Mouse (Mus musculus): ENCODE measurements at regions not wholly inside any gene's neighbourhood (a gene's known extent, or its start where the extent isn't known, plus 50 kb on each side); places are given as distances from the start of the nearest gene placed in this dataset.

DNA sequence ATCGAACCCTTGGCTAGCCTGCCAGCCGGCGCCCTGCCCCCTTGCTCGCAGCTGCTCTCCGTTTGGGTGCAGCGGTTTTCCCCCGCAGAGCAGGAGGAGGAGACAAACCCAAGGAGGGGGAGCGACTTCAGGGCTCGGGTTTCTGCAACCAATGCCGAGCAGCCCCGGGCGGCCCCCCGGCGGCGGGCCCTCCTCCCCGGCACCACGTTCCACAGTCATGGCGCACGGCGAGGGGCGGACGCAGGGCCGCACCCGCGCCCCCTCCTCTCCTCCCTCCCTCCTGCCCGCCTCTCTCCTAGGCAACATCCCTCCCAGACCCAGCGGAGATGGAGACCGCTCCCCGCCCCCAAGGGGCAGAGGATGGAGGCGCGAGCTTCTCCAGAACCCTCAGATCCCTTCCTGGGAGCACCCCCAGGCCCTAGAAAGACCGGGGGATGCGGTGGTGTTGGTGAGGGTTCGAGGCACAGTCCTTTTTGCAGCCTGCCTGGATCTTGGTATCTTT lies 129.4 kb upstream of the Ubr2 start:
- ATAC-seq, result peak; percentile 88

- ATAC-seq, result no peak
Measured at GRCm38 (mm10) chr17:47139171-47139617, 128.8 kb upstream of the Ubr2 start.

DNA sequence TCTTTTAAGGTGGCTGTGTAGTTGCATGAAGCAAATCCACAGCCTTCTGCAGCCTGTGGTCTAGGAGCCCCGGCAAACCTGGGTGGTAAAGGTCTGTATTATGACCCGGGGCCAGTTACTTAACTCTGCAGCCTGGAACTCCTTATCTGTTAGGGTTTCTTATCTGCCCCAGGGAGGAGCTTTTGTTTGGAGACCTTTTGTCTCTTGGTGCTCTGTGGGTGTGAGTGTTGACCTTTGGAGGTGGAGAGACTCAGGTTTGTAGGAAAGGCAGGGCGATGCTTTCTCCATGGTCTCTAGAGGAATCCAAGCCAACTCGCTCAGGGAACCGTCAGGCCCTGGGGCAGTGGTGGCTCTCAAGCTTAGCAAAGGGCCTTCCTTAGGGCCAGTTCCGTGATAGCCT lies 127.8 kb upstream of the Ubr2 start:
- ATAC-seq, result no peak

DNA sequence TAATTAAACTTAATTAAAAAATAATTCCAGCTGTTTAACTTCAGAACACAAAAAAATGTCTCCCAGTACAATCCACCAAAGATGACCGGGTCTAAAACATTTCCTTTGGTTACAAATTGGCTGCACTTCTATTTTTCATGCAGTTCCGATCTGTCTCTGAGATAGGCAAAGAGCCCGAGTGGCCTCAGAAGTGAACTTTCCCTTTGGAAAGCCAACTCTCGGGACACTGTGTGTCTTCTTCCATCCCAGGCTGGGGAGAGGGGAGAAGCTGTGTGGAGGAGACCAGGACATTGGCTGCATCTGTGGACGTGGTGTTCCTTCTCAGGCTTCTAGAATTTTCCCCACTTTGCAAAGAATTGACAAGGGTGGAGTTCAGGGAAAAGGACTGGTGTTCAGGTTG lies 125.0 kb upstream of the Ubr2 start:
- no peak for ATAC-seq

- ATAC-seq, result no peak
Measured at GRCm38 (mm10) chr17:47133785-47134184, 123.4 kb upstream of the Ubr2 start.

DNA sequence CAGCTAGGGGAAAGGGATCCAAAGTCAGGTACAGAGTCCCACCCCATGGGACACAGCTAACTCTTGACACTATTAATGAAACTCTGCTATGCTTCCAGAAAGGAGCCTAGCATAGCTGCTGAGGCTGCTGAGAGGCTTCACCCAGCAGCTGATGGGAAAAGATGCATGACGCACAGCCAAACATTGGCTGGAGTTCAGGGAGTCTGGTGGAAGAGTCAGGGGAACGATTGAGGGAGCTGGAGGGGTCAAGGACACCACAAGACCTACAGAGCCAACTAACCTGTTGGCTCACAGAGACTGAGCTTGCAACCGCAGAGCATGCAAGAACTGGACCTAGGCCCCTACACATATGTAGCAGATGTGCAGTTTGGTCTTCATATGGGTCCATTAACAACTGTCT lies 117.2 kb upstream of the Ubr2 start:
- no peak for ATAC-seq

GRCm38 (mm10) chr17:47123576-47123975 lies 113.2 kb upstream of the Ubr2 start:
- no peak for ATAC-seq

DNA sequence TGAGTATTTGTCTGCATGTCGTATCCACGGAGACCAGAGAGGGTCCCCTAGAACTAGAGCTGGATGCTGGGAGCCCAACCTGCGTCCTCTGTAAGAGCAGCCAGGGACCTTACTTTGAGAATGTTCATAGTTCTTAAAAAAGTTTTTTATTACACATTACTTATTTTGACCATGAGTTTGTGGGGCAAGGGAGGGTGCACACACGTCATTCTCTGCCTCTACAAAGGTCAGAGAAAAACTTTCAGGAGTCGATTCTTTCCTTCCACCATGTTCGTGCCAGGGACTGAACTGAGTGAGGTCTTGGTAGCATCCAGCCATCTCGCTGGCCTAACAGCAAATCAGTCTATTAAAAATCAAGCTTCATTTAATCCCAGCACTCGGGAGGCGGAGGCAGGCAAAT lies 111.9 kb upstream of the Ubr2 start:
- ATAC-seq, result no peak

DNA sequence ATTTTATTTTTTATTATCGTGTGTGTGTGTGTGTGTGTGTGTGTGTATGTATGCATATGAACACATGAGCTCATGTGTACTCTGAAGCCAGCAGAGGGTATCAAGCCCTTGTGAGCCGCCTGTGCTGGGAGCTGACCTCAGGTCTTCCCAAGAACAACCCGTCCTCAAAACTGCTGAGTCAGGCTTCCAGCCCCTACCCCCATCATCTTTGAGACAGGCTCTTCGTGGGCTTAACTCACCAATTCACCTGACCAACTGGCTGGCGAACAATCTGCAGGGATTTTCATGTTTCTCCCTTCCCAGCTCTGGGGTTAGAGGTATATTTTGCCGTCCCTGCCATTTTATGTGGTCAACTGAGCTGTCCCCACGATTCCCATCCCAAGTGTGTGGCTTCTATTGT lies 107.7 kb upstream of the Ubr2 start:
- no peak for ATAC-seq

DNA sequence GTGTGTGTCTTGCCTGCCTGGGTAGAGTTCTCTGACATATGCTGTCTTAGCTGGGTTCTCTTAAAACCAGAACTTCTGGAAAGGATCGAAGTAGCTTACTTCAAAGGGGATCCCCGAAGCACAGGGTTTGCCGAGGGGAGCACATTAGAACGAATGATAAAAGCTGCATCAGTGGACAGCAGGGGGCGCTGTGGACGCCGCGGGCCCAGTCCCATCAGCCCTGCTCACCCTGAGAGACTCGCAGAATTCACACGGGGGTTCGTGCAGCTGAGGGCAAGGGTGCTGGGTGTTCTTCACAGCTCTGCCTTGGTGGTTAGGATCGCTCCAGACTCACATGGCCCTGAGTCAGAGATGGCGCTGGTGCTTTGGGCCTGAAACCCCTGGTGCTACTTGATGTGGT lies 105.4 kb upstream of the Ubr2 start:
- ATAC-seq, result no peak

DNA sequence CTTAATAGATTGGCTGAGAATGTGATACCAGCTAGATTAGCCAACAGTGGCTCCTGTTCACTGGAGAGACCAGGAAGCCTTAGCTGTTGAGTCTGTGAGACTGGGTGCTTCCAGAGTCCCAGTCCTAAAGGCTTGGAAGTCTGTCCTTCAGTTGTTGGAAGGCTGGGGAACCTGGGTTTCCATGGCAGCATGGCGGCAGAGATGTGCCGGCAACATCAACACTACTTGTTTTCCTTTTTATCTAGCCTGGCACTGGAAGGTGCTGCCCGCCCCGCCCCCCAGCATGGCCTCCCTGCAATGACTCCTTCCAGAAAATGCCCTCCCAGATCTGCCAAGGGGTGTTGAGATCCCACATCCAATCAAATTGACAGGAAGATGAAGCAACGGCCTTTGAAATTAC lies 104.8 kb upstream of the Ubr2 start:
- no peak for ATAC-seq

- ATAC-seq, result no peak
Measured at GRCm38 (mm10) chr17:47114736-47115135, 104.4 kb upstream of the Ubr2 start.

DNA sequence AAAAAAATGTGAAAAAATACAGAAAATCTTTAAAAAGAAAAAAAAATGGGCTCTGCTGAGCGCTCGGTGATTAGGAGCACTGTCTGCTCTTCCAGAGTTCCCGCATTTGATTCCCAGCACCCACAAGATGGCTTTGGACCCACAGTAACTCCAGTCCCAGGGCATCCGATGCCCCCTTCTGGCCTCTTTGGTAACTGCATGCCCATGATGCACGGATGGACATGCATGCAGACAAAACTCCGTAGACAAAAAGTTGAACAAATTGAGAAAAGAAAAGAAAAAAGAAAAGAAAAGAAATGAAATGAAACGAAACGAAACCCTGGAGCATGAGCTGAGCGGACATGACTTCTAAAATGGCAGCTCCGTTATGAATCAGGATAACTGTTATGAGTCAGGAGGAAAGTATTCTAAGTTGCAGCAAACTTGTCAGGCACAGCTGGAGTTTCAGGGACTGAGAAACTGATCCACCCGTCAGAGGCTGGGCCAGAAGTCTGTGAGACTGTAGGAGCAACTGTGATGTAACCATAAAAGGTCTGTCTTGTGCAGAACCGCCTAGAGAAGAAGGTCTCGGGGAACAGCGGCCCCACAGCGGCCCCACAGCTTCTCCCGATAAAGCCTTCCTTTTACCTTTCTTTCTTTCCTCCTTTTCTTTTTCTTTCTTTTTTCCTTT lies 102.3 kb upstream of the Ubr2 start:
- no peak for ATAC-seq

DNA sequence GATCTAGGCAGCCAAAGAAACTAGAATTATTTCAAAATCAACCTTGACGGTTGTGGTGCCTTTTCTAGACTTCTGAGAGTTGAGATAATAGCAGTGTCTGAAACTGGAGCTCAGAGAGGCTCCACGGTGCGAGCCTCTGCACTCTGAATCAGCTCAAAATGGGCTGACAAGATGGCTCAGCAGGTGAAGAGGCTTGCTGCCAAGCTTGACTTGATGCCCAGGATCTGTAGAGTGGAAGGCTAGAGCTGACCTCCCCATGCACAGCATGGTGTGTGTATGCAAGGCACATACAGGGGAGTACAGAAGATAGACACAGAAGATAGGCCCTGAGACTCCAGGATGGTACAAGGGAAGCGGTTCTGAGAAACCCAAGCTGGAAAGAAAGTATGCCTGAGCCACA lies 100.5 kb upstream of the Ubr2 start:
- no peak for ATAC-seq

GRCm38 (mm10) chr17:47104328-47104727 lies 94.0 kb upstream of the Ubr2 start:
- ATAC-seq, result no peak

DNA sequence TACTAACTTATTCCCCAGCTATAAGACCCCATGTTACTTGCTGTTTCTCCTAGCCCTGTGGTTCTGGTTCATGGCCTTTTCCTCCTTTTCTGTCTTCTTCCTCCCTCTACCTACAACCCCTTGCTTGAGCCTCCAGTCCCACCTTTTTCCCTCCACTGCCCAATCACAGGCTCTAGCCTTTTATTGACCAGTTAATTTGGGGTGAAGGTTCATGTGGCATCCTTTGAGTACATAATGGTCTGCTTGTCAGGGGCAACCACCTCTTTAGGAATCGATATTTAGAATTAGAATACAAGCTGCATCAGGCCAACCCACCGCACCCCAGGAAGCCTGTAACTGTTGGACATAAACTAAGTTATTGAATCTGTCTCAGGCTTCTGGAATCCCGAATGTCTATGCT lies 84.8 kb upstream of the Ubr2 start:
- no peak for ATAC-seq

GRCm38 (mm10) chr17:47092076-47092475 lies 81.7 kb upstream of the Ubr2 start:
- ATAC-seq, result no peak

DNA sequence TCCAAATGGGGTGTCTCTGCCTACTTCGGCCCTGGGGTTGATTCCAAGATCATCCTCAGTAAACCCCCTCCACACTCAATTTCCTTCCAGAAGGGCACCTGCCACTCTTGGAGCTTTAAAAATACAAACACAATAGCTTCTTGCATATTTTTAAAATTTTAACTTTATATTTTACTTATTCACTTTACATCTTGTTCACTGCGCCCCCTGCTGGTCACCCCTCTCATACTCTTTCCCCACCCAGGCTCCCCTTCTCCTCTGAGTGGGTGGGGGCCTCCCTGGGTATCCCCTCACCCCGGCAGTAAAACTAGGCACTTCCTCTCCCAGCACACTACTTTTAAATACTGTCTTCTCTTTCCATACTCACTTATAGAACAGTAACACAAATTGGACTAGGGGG lies 79.4 kb upstream of the Ubr2 start:
- ATAC-seq, result no peak

- no peak for ATAC-seq
Measured at GRCm38 (mm10) chr17:47069206-47069605, 58.9 kb upstream of the Ubr2 start.

DNA sequence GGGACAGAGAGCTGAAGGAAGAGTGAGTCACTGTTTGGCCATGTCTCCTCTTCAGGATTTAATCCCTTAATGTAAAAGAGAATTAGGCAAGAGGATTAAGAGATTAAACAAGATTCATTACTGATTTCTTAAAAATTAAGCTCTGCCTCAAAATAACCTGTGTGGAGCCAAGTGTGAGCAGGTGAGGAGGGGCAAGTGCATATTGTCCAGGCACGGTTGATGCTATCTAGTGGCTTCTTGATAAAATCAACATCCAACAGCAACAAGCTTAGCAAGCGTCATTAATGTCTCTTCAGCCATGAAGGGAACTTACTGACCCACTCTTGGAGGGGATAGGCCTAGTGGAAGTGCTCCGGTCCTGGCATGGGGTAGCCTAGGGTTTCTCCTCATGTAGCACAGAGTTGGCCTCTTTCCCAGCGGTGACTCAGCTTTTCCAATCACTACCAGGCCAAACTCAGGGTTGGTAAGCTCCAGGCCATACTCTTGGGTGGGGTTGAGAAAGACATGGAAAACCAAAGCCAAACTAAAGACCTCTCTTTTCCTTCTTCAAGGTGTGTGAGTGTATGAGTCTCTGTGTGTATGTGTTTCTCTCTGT lies 55.0 kb upstream of the Ubr2 start:
- ATAC-seq, result no peak

GRCm38 (mm10) chr17:47064592-47065306 lies 54.4 kb upstream of the Ubr2 start:
- ATAC-seq, result no peak

DNA sequence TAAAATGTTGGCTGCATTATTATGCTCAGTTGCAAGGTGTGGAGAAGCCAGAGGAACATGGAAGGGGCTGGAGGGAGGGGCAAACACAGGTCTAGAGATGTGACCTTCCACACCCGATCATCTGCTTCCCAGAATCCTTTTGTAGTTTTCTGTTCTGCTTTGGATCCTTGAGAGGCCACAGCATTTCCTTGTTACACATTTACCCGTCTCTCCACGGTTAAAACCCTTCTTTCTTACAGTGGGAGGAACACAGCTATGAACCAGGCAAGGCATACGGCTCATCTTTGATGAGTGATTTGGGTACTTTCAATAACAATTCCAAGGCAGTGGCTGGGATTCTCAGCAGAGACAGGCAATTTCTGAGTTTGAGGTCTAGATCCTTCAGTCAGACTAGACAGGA lies 53.6 kb upstream of the Ubr2 start:
- no peak for ATAC-seq

GRCm38 (mm10) chr17:47061031-47061620 lies 50.8 kb upstream of the Ubr2 start:
- ATAC-seq, result no peak
